Mouse (Mus musculus) bone marrow, adult 2 months (tissue): ENCODE results near the gene Ifnab.

Source experiments
- CTCF ChIP-seq: fragments of 200-500 bp; IDR thresholded peaks from 2 replicates; pipeline ENCODE4 v1.5.1; 2011; ENCODE audit warnings: low read length, control low read depth; ENCODE audit not compliant: control insufficient read depth, insufficient read depth
- POLR2A ChIP-seq: fragments of 200-500 bp; IDR thresholded peaks from 2 replicates; pipeline ENCODE4 v1.6.1; 2011; ENCODE audit warnings: low read depth, mild to moderate bottlenecking, control low read depth, low read length, borderline replicate concordance; ENCODE audit not compliant: control insufficient read depth

DNA sequence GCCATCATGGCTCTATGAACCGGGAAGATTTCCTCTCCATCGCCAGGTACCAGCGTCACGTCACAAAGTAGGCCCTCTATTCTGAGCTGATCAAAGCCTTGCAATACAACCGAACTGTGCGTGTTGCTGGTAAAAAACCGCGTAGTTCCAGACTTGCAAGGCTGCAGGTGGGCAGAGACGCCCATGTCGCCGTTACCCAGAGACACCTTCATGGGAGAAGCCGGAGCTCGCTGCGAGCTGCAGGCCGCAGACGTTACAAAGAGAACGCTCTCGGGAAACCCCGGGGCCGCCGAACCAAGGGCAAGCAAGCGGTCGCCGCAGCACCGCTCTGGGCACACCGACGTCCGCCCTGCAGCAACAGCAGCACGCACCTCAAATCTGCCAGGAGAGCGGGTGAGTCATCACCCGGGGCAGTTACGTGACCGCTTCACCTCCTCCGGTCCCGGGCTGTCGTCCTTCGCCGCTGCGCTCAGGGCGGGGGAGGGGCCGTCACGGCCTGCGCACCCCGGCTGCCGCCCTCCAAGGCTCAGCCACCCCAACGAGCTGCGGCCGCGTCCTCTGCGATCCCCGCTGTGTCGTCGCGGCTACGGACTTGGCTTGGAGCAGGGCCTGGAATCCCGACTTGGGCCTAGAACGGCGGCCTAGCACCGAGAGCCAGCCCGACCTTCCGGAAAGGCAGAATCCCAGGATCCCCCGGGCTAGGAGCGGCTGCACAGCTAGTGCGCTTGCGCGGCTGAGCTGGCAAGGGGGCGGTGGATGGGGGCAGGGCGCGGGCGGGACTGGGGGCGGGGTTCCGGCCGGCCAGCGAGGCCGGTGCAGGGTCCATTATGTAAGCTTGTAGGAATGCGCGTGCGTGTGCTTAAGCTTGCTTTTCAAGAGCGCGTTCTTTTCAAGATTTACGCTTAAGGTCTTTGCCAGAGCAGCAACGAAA is 30.9 kb upstream of the Ifnab start, which contains the start of the genes Gm26566 and Klhl9:
- TF ChIP-seq POLR2A = peak; percentile 79
- no peak for TF ChIP-seq CTCF
